Mouse (Mus musculus) E14TG2a.4 (cell line): ENCODE measurements at regions not wholly inside any gene's neighbourhood (a gene's known extent, or its start where the extent isn't known, plus 50 kb on each side); places are given as distances from the start of the nearest gene placed in this dataset.

Experiments used
- CTCF ChIP-seq: conservative IDR thresholded peaks from 2 replicates; pipeline ENCODE4 v1.5.1; 2014; ENCODE audit warnings: low read length
- NANOG ChIP-seq: IDR thresholded peaks from 2 replicates; pipeline ENCODE4 v1.6.1; 2014; ENCODE audit warnings: borderline replicate concordance, low read length, mixed read lengths

- TF ChIP-seq CTCF = no peak
- no peak for TF ChIP-seq NANOG
Observed at GRCm38 (mm10) chr10:92473282-92473681, 248.9 kb downstream of the Nedd1 start.
